Mouse (Mus musculus) bone marrow macrophage, adult 2 months (primary cell): ENCODE measurements around the gene Flt3.

ENCODE experiments used
- CTCF ChIP-seq: IDR thresholded peaks from 2 replicates; pipeline ENCODE4 v1.5.1; 2012; ENCODE audit warnings: low read depth, mild to moderate bottlenecking, low read length, moderate library complexity
- POLR2A ChIP-seq: IDR thresholded peaks from 2 replicates; pipeline ENCODE4 v1.6.1; 2012; ENCODE audit warnings: mild to moderate bottlenecking, low read depth, low read length, borderline replicate concordance

GRCm38 (mm10) chr5:147448933-147449332 lies 48.6 kb upstream of the Flt3 start:
- TF ChIP-seq POLR2A (no peak), CTCF (no peak)
